Mouse (Mus musculus): Measurements from ENCODE around the gene Kmt5a. TPM values are rescaled to one million over a fixed set of nuclear protein-coding genes. Genes with fewer than 3 reads are reported as not detected.
"Not testable (repeated sequence)": the region's sequence is repeated elsewhere in the genome, so short reads cannot be mapped to it uniquely, and the experiment has no call there.

Gene Kmt5a
- polyA plus RNA-seq, 1 experiment from 2014 or later, result 41.6 TPM

GRCm38 (mm10) chr5:124495547-124495946 is 55.8 kb downstream of the Kmt5a start:
- Histone ChIP-seq H3K4me1 (peaks cover 8% of the 10 kb centered on the region), H3K36me3 (replicated peaks) (peaks cover 96% of the 10 kb centered on the region), H3K27me3 (ENCODE audit: poor library complexity, severe bottlenecking) (no peaks in the 10 kb centered on the region), H3K4me3 (no peak overlapping the region), H3K9me3 (no peaks in the 10 kb centered on the region), H3K27ac (no peak overlapping the region)
- DNase-seq (ENCODE audit: extremely low spot score, low spot score), result no peak
- 87% methylated on average over 7 of the region's 7 CpGs for WGBS

- Histone ChIP-seq H3K4me3 (no peak overlapping the region), H3K27me3 (ENCODE audit: poor library complexity, severe bottlenecking) (no peaks in the 10 kb centered on the region), H3K4me1 (peaks cover 8% of the 10 kb centered on the region), H3K9me3 (no peaks in the 10 kb centered on the region), H3K27ac (no peak overlapping the region), H3K36me3 (replicated peaks) (peaks cover 96% of the 10 kb centered on the region)
- no peak for DNase-seq (ENCODE audit: extremely low spot score, low spot score)
- 84% methylated on average over 15 of the region's 15 CpGs for WGBS
These were observed 57.1 kb downstream of the Kmt5a start for GRCm38 (mm10) chr5:124496614-124497514.

GRCm38 (mm10) chr5:124498221-124498876 is 58.6 kb downstream of the Kmt5a start:
- Histone ChIP-seq H3K4me3 (no peak overlapping the region), H3K27ac (no peak overlapping the region), H3K27me3 (ENCODE audit: poor library complexity, severe bottlenecking) (no peaks in the 10 kb centered on the region), H3K9me3 (no peaks in the 10 kb centered on the region), H3K36me3 (replicated peaks) (peaks cover 96% of the 10 kb centered on the region), H3K4me1 (peaks cover 8% of the 10 kb centered on the region)
- no peak for DNase-seq (ENCODE audit: extremely low spot score, low spot score)
- 77% methylated on average over 9 of the region's 9 CpGs for WGBS

- 27% methylated on average over 5 of the region's 5 CpGs for WGBS
- H3K4me1 ChIP-seq, result peaks cover 8% of the 10 kb centered on the region
- no peaks in the 10 kb centered on the region for H3K27me3 ChIP-seq (ENCODE audit: poor library complexity, severe bottlenecking)
- peaks cover 96% of the 10 kb centered on the region for H3K36me3 ChIP-seq (replicated peaks)
- DNase-seq (ENCODE audit: extremely low spot score, low spot score), result no peak
- 0 out of 2 replicates have a peak overlapping the region, but pooled peaks have one; percentile 7 for H3K27ac ChIP-seq
- H3K4me3 ChIP-seq, result no peak overlapping the region
- H3K9me3 ChIP-seq, result no peaks in the 10 kb centered on the region
These were observed 59.3 kb downstream of the Kmt5a start for GRCm38 (mm10) chr5:124499001-124499400.

GRCm38 (mm10) chr5:124500037-124500436 is 60.3 kb downstream of the Kmt5a start:
- not testable (repeated sequence) for H3K27ac ChIP-seq; DNase-seq (ENCODE audit: extremely low spot score, low spot score); H3K9me3 ChIP-seq; H3K4me3 ChIP-seq; H3K4me1 ChIP-seq; H3K27me3 ChIP-seq (ENCODE audit: poor library complexity, severe bottlenecking)
- H3K36me3 ChIP-seq (replicated peaks), result peaks cover 95% of the 10 kb centered on the region
- WGBS, result 75% methylated on average over 2 of the region's 4 CpGs

- no peaks in the 10 kb centered on the region for H3K27me3 ChIP-seq (ENCODE audit: poor library complexity, severe bottlenecking)
- H3K4me1 ChIP-seq, result peaks cover 8% of the 10 kb centered on the region
- no peak for DNase-seq (ENCODE audit: extremely low spot score, low spot score)
- H3K27ac ChIP-seq, result no peak overlapping the region
- no peak overlapping the region for H3K4me3 ChIP-seq
- no peaks in the 10 kb centered on the region for H3K9me3 ChIP-seq
- 95% methylated on average over 3 of the region's 3 CpGs for WGBS
- H3K36me3 ChIP-seq (replicated peaks), result peaks cover 95% of the 10 kb centered on the region
These were observed 60.8 kb downstream of the Kmt5a start for GRCm38 (mm10) chr5:124500573-124500972.

GRCm38 (mm10) chr5:124501541-124501940 is 61.8 kb downstream of the Kmt5a start:
- WGBS, result 92% methylated on average over 10 of the region's 10 CpGs
- DNase-seq (ENCODE audit: extremely low spot score, low spot score), result no peak
- H3K9me3 ChIP-seq, result no peaks in the 10 kb centered on the region
- peaks cover 95% of the 10 kb centered on the region for H3K36me3 ChIP-seq (replicated peaks)
- no peak overlapping the region for H3K27ac ChIP-seq
- H3K4me1 ChIP-seq, result peaks cover 8% of the 10 kb centered on the region
- no peak overlapping the region for H3K4me3 ChIP-seq
- H3K27me3 ChIP-seq (ENCODE audit: poor library complexity, severe bottlenecking), result no peaks in the 10 kb centered on the region

GRCm38 (mm10) chr5:124503742-124504141 is 64.0 kb downstream of the Kmt5a start:
- no peak for DNase-seq (ENCODE audit: extremely low spot score, low spot score)
- Histone ChIP-seq H3K4me3 (no peak overlapping the region), H3K4me1 (peaks cover 8% of the 10 kb centered on the region), H3K27me3 (ENCODE audit: poor library complexity, severe bottlenecking) (no peaks in the 10 kb centered on the region), H3K36me3 (replicated peaks) (peaks cover 94% of the 10 kb centered on the region), H3K27ac (no peak overlapping the region), H3K9me3 (no peaks in the 10 kb centered on the region)
- WGBS, result 63% methylated on average over 14 of the region's 14 CpGs

- Histone ChIP-seq H3K9me3 (no peaks in the 10 kb centered on the region), H3K4me3 (no peak overlapping the region), H3K27ac (no peak overlapping the region), H3K27me3 (ENCODE audit: poor library complexity, severe bottlenecking) (no peaks in the 10 kb centered on the region), H3K36me3 (replicated peaks) (peaks cover 95% of the 10 kb centered on the region), H3K4me1 (no peaks in the 10 kb centered on the region)
- no peak for DNase-seq (ENCODE audit: extremely low spot score, low spot score)
- WGBS, result 92% methylated on average over 4 of the region's 4 CpGs
These were observed 65.5 kb downstream of the Kmt5a start for GRCm38 (mm10) chr5:124505235-124505634.

GRCm38 (mm10) chr5:124506731-124507359 is 67.1 kb downstream of the Kmt5a start:
- DNase-seq (ENCODE audit: extremely low spot score, low spot score), result no peak
- peaks cover 95% of the 10 kb centered on the region for H3K36me3 ChIP-seq (replicated peaks)
- WGBS, result 86% methylated on average over 10 of the region's 10 CpGs
- H3K27ac ChIP-seq, result no peak overlapping the region
- no peaks in the 10 kb centered on the region for H3K27me3 ChIP-seq (ENCODE audit: poor library complexity, severe bottlenecking)
- H3K9me3 ChIP-seq, result no peaks in the 10 kb centered on the region
- H3K4me3 ChIP-seq, result no peak overlapping the region
- H3K4me1 ChIP-seq, result no peaks in the 10 kb centered on the region

GRCm38 (mm10) chr5:124509200-124509599 is 69.5 kb downstream of the Kmt5a start:
- Histone ChIP-seq H3K4me1 (no peaks in the 10 kb centered on the region), H3K4me3 (no peak overlapping the region), H3K27ac (no peak overlapping the region), H3K27me3 (ENCODE audit: poor library complexity, severe bottlenecking) (no peaks in the 10 kb centered on the region), H3K9me3 (no peaks in the 10 kb centered on the region), H3K36me3 (replicated peaks) (peaks cover 95% of the 10 kb centered on the region)
- DNase-seq (ENCODE audit: extremely low spot score, low spot score), result no peak
- 95% methylated on average over 6 of the region's 6 CpGs for WGBS

- no peak overlapping the region for H3K27ac ChIP-seq
- H3K27me3 ChIP-seq (ENCODE audit: poor library complexity, severe bottlenecking), result no peaks in the 10 kb centered on the region
- no peak overlapping the region for H3K4me3 ChIP-seq
- peaks cover 94% of the 10 kb centered on the region for H3K36me3 ChIP-seq (replicated peaks)
- WGBS, result 86% methylated on average over 12 of the region's 12 CpGs
- no peaks in the 10 kb centered on the region for H3K4me1 ChIP-seq
- no peak for DNase-seq (ENCODE audit: extremely low spot score, low spot score)
- no peaks in the 10 kb centered on the region for H3K9me3 ChIP-seq
These were observed 70.1 kb downstream of the Kmt5a start for GRCm38 (mm10) chr5:124509742-124510237.

Measured in forebrain, embryonic 10.5 days (tissue).